Mouse (Mus musculus) hindbrain, embryonic 15.5 days (tissue): ENCODE measurements around the gene Foxp2. TPM values are rescaled to one million over a fixed set of nuclear protein-coding genes. Genes with fewer than 3 reads are reported as not detected.

Experiments used
- ATAC-seq: fragments of 200-750 bp; cut with Nextera tagmentation; 2 replicates; pipeline ENCODE4 v1.8.0; 2017; ENCODE audit warnings: low read depth, moderate number of reproducible peaks, moderate TSS enrichment; ENCODE audit not compliant: low FRiP score
- H3K27ac ChIP-seq: fragments of 300-500 bp; sonication (generic); replicated peaks from 2 replicates; pipeline ENCODE4 v1.5.1; 2015; ENCODE audit warnings: mild to moderate bottlenecking, inconsistent platforms
- H3K27me3 ChIP-seq: fragments of 300-500 bp; sonication (generic); 2 replicates; pipeline ENCODE4 v1.6.1; 2015; ENCODE audit warnings: control low read depth, inconsistent platforms
- H3K36me3 ChIP-seq: fragments of 300-500 bp; sonication (generic); 2 replicates; pipeline ENCODE4 v1.6.1; 2015; ENCODE audit warnings: control low read depth, inconsistent platforms
- H3K4me1 ChIP-seq: fragments of 300-500 bp; sonication (generic); replicated peaks from 2 replicates; pipeline ENCODE4 v1.6.1; 2015; ENCODE audit warnings: control low read depth, inconsistent platforms
- H3K4me2 ChIP-seq: fragments of 300-500 bp; sonication (generic); 2 replicates; pipeline ENCODE4 v1.6.1; 2015; ENCODE audit warnings: moderate library complexity, mild to moderate bottlenecking, inconsistent platforms
- H3K4me3 ChIP-seq: fragments of 300-500 bp; sonication (generic); 2 replicates; pipeline ENCODE4 v1.5.1; 2015; ENCODE audit warnings: mild to moderate bottlenecking, inconsistent platforms
- H3K9ac ChIP-seq: fragments of 300-500 bp; sonication (generic); 2 replicates; pipeline ENCODE4 v1.6.1; 2015; ENCODE audit warnings: inconsistent platforms
- H3K9me3 ChIP-seq: fragments of 300-500 bp; sonication (generic); 2 replicates; pipeline ENCODE4 v1.6.1; 2016; ENCODE audit warnings: control low read depth, inconsistent platforms
- WGBS: fragments of 180-500 bp; shearing (Covaris S2); methylation state at CpG from one replicate; pipeline ENCODE4 v1.1.7; 2015; 5-methylcytosine and 5-hydroxymethylcytosine counted together
- polyA plus RNA-seq: library from polyadenylated mRNA; unstranded; fragments of >200 nt; fragmentation: Nextera tagmentation; extraction: Ambion mirVana; gene quantifications from 2 replicates; pipeline ENCODE4 v1.2.1, GENCODE M21; 2015

Foxp2 gene
- 37.5 and 57.2 TPM in 2 replicates for polyA plus RNA-seq

DNA sequence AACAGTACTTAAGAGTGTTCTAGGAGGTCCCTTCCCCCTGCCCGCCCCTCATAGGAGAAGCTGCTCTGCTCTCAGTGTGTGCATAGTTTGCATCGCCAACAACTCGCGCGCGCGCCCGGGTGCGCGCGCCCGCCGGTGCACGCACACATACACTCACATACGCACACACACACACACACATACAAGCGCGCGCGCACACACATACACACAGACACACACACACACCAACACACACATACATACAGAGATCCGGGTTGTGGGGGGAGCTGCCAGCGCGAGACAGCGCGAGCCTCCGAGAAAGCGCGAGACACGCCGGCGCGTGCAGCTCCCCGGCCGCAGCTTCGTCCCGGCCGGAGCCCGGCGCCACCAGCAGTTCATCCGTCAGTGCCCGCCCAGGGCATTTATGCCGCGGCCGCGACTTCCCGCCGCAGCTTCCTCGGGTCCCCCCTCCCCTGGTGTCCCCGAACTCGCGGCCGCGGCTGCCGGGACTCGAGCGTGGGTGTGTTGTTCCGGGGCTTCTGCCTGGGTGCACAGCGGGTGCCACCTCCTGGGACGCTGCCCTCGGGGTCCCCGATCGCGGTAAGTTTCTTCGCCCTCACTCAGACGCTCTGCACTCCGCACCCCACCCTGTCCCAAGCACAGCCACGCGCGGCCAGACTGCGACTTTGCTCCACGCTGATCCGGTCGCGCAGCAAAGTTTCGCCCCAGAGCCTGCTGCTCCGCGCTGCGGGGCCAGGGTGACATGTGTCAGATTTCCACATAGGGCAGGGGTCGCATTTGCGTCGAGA lies at the start of gene Foxp2:
Foxp2 (plus strand) TSS at position 167 of the 788 bp plus-strand sequence.
- ATAC-seq, result peak; percentile 84
- Histone ChIP-seq H3K9me3 (no peaks in the 10 kb centered on the region), H3K4me1 (peaks cover 36% of the 10 kb centered on the region), H3K27ac (peak within 1 kb of the TSS; percentile 55), H3K4me2 (peak within 1 kb of the TSS; percentile 100), H3K36me3 (no peaks in the 10 kb centered on the region), H3K9ac (peak within 1 kb of the TSS; percentile 40), H3K27me3 (peaks cover 19% of the 10 kb centered on the region; the same call in 1 of the 2 replicates), H3K4me3 (peak within 1 kb of the TSS; percentile 89)
- WGBS, result under 1% methylated on average over 78 of the region's 80 CpGs

GRCm38 (mm10) chr6:14885199-14885598 lies 15.9 kb upstream of the Foxp2 start:
- Histone ChIP-seq H3K27ac (no peak overlapping the region), H3K9ac (no peak overlapping the region), H3K4me3 (no peak overlapping the region), H3K36me3 (no peaks in the 10 kb centered on the region), H3K9me3 (no peaks in the 10 kb centered on the region), H3K4me1 (no peaks in the 10 kb centered on the region), H3K27me3 (no peaks in the 10 kb centered on the region), H3K4me2 (no peak overlapping the region)
- no peak for ATAC-seq

DNA sequence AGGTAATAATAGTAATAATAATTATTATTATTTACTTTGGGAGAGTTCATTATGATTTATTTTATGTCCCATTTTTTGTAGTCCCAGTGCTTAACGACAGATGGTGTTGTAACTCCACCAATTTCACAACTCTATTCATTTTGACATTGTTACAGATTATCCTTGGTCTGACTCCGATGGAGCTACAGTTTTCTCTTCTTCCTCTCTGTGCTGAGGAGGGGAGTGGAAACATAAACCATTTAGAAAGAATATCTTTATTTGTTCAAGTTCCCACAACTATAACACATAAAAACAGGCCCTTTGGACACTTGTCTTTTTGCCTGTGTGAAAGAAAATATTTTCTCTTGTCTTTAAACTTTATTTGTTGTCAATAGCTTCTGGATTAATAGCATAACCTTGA lies 4.1 kb upstream of the Foxp2 start:
- Histone ChIP-seq H3K27ac (no peak overlapping the region), H3K4me1 (peaks cover 32% of the 10 kb centered on the region), H3K4me3 (no peak overlapping the region), H3K9ac (no peak overlapping the region), H3K27me3 (0 out of 2 replicates have a peak, but pooled peaks cover 9% of the 10 kb centered on the region), H3K36me3 (no peaks in the 10 kb centered on the region), H3K4me2 (no peak overlapping the region), H3K9me3 (no peaks in the 10 kb centered on the region)
- no peak for ATAC-seq
- 0% methylated on average over 2 of the region's 2 CpGs for WGBS

GRCm38 (mm10) chr6:14898096-14898855 lies 2.9 kb upstream of the Foxp2 start:
- Histone ChIP-seq H3K36me3 (no peaks in the 10 kb centered on the region), H3K9me3 (no peaks in the 10 kb centered on the region), H3K27me3 (peaks cover 15% of the 10 kb centered on the region; the same call in 1 of the 2 replicates), H3K27ac (no peak overlapping the region), H3K4me2 (peak overlapping the region; percentile 100), H3K9ac (0 out of 2 replicates have a peak overlapping the region, but pooled peaks have one; percentile 17), H3K4me1 (peaks cover 36% of the 10 kb centered on the region), H3K4me3 (peak overlapping the region; percentile 24)
- WGBS, result 4% methylated on average over 31 of the region's 31 CpGs
- ATAC-seq, result no peak

DNA sequence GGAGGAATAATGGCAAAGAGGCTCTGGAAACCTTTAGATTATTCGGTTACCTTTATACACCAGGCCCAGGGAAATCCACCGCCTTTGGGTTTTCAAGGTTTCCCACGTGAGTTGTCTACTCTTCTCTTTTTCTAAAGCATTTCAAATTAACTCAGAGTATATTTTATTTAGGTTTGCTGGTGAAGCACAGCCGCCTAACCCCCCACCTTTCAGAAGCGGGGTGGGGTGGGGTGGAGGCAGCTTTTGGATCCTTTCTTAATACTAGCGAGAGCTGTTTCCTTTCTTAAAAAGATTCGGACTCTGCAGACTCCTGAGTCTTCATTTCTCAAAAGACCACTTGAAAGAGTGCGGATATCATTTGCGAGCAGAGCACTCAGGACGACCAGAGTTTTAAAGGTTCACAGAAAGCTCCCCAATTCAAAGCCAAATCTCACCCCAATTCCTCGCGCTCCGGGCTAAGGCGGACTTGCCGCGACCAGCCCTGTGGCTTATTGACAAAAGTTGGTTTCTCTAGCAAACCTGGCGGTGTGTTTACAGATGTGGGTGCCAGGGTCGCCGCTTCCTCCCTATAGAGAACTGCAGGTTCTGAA lies 2.0 kb upstream of the Foxp2 start:
- ATAC-seq, result no peak
- Histone ChIP-seq H3K9me3 (no peaks in the 10 kb centered on the region), H3K4me2 (peak overlapping the region; percentile 100), H3K4me1 (peaks cover 36% of the 10 kb centered on the region), H3K9ac (no peak overlapping the region), H3K4me3 (0 out of 2 replicates have a peak overlapping the region, but pooled peaks have one; percentile 13), H3K27me3 (peaks cover 19% of the 10 kb centered on the region; the same call in 1 of the 2 replicates), H3K27ac (no peak overlapping the region), H3K36me3 (no peaks in the 10 kb centered on the region)
- 7% methylated on average over 19 of the region's 19 CpGs for WGBS

- Histone ChIP-seq H3K27ac (peak overlapping the region; percentile 55), H3K4me3 (peak overlapping the region; percentile 89), H3K27me3 (peaks cover 19% of the 10 kb centered on the region; the same call in 1 of the 2 replicates), H3K4me2 (peak overlapping the region; percentile 100), H3K9me3 (no peaks in the 10 kb centered on the region), H3K4me1 (peaks cover 36% of the 10 kb centered on the region), H3K36me3 (no peaks in the 10 kb centered on the region), H3K9ac (0 out of 2 replicates have a peak overlapping the region, but pooled peaks have one; percentile 11)
- 1% methylated on average over 29 of the region's 29 CpGs for WGBS
- ATAC-seq, result peak; percentile 61
Observed at GRCm38 (mm10) chr6:14899936-14900578, 1.1 kb upstream of the Foxp2 start.

DNA sequence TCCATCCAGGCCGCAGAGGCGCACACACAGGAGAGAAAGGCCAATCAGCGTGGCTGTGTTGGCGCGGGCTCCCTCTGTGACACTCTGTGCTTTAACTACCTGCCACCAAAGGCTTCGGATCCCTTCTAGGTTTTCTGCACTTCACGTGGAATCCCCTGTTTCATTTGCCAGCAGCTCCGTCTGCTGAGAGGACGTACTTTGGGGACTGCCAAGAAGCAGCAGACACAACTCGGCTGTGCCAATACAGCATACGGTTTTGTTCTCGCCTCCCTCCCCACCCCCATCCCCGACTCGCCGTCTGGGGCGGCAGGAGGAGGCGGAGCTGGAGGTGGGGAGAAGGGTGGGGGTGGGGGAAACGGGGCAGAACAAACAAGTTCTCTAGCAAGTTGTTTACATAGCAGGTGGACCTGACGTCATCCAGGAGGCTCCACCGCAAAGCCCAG lies 549 bp upstream of the Foxp2 start:
- H3K4me3 ChIP-seq, result peak overlapping the region; percentile 89
- peak overlapping the region; percentile 100 for H3K4me2 ChIP-seq
- peaks cover 19% of the 10 kb centered on the region; the same call in 1 of the 2 replicates for H3K27me3 ChIP-seq
- H3K9me3 ChIP-seq, result no peaks in the 10 kb centered on the region
- peak; percentile 83 for ATAC-seq
- H3K9ac ChIP-seq, result no peak overlapping the region
- H3K36me3 ChIP-seq, result no peaks in the 10 kb centered on the region
- under 1% methylated on average over 20 of the region's 20 CpGs for WGBS
- peaks cover 36% of the 10 kb centered on the region for H3K4me1 ChIP-seq
- peak overlapping the region; percentile 55 for H3K27ac ChIP-seq

DNA sequence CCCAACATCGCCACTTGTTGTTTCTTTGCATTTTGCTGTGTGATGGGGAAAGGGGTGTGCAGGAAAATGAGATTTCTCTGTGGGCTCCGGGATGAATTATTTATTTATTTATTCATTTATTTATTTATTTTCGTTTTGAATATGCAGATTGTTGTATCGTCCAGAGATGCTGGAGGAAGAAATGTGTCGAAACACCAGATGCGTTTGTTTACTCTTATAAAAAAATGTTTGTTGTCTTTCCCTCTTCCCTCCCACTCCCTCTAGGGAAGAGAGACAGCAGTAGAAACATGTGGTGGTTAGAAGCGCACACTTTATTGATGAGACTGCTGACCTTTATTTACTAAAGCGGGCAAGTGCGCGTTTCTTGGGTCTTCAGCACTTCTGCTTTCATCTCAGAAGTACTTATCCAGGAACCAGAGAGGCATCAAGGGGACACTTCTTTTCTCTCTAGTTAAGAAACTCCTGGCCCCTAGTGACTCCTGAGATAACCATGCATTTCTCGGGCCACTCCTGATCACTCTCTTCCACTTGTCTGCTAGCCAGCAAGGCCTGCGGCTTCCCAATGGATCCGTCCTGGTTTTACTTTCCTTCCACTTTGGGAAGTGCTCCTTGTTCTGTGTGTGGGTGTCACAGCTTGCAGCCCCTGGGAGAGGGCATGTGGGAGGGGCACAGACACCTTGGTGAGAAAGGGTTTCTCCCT lies 972 bp downstream of the Foxp2 start:
- no peak for ATAC-seq
- Histone ChIP-seq H3K9me3 (no peaks in the 10 kb centered on the region), H3K27ac (no peak overlapping the region), H3K4me3 (peak overlapping the region; percentile 89), H3K27me3 (peaks cover 17% of the 10 kb centered on the region; the same call in 1 of the 2 replicates), H3K4me2 (peak overlapping the region; percentile 100), H3K36me3 (no peaks in the 10 kb centered on the region), H3K9ac (peak overlapping the region; percentile 40), H3K4me1 (peaks cover 36% of the 10 kb centered on the region)
- 3% methylated on average over 13 of the region's 13 CpGs for WGBS

- no peak overlapping the region for H3K9ac ChIP-seq
- H3K4me2 ChIP-seq, result peak overlapping the region; percentile 100
- no peak overlapping the region for H3K27ac ChIP-seq
- 41% methylated on average over 5 of the region's 5 CpGs for WGBS
- no peak for ATAC-seq
- H3K4me1 ChIP-seq, result peaks cover 28% of the 10 kb centered on the region
- H3K36me3 ChIP-seq, result no peaks in the 10 kb centered on the region
- H3K9me3 ChIP-seq, result no peaks in the 10 kb centered on the region
- H3K27me3 ChIP-seq, result peaks cover 15% of the 10 kb centered on the region; the same call in 1 of the 2 replicates
- no peak overlapping the region for H3K4me3 ChIP-seq
Observed at GRCm38 (mm10) chr6:14903271-14903965, 2.3 kb downstream of the Foxp2 start.

DNA sequence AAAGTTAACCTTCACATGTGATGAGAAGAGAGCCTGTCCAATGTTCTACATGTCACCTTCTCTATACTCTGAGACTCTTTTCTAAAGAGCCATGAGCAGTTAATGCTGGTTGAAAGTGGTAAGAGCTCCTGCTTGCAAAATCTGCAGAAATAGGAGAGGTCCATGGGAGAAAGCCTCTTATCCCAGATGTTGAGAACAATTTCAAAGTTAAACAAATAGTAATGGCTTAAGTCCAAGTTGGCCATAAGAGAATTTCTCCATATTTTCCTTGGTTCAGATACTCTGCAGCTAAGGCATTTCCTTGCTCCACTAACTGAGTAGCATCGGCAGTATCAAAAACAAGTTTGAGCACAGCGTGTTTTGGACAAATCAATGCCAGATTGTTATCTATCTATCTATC lies 13.9 kb downstream of the Foxp2 start:
- Histone ChIP-seq H3K4me1 (no peaks in the 10 kb centered on the region), H3K27ac (no peak overlapping the region), H3K4me3 (no peak overlapping the region), H3K27me3 (no peaks in the 10 kb centered on the region), H3K36me3 (no peaks in the 10 kb centered on the region), H3K9ac (no peak overlapping the region), H3K4me2 (no peak overlapping the region), H3K9me3 (no peaks in the 10 kb centered on the region)
- no peak for ATAC-seq
- 94% methylated on average over 2 of the region's 2 CpGs for WGBS
